ENCODE assay signal across 23 mouse cellular contexts in genomic region chr2:16929974-16930373, GRCm38 (mm10).
DNase-seq lines count a peak whose midpoint lies in the region; ATAC-seq and TF ChIP-seq lines count a peak whose summit lies in the region.
"Had no signal": no experiment of that assay in that cellular context is flagged by ENCODE, and none has a peak within 500 bp of the region (broad histone marks: within the 10 kb centered on the region; RNA-seq: fewer than 3 reads in every experiment).

No protein-coding gene starts in this region.

- H3K4me3 ChIP-seq in heart, embryonic 13.5 days: no peak overlapping the region
- no peak overlapping the region for H3K4me3 ChIP-seq in heart, postnatal 0 days (ENCODE audit: low read depth, low read length)
- no peak overlapping the region for H3K4me3 ChIP-seq in forebrain, embryonic 12.5 days (replicated peaks)
- H3K4me3 ChIP-seq: embryonic facial prominence, embryonic 12.5 days; embryonic facial prominence, embryonic 15.5 days; forebrain, embryonic 15.5 days had no signal

- H3K9me3 ChIP-seq in heart, embryonic 13.5 days: no peaks in the 10 kb centered on the region
- H3K9me3 ChIP-seq in heart, postnatal 0 days (replicated peaks; ENCODE audit: control insufficient read depth, low read length): no peaks in the 10 kb centered on the region
- H3K9me3 ChIP-seq in forebrain, embryonic 12.5 days: no peaks in the 10 kb centered on the region
- H3K9me3 ChIP-seq: embryonic facial prominence, embryonic 12.5 days; embryonic facial prominence, embryonic 15.5 days; forebrain, embryonic 15.5 days had no signal

- ATAC-seq in heart, embryonic 13.5 days (ENCODE audit: extremely low read depth, insufficient number of reproducible peaks, low FRiP score, low TSS enrichment): no peak
- ATAC-seq in heart, postnatal 0 days (ENCODE audit: insufficient read depth, low read depth): peak; percentile 63; the same call in 1 of the 2 replicates
- ATAC-seq in forebrain, embryonic 12.5 days (ENCODE audit: low FRiP score): no peak
- ATAC-seq: CD4-positive, CD25-positive, alpha-beta regulatory T cell, adult 4 months; forebrain, embryonic 15.5 days; hindbrain, postnatal 0 days; inflammation-experienced regulatory T-cells, adult 6 months; intestine, embryonic 16.5 days had no signal

- H3K9ac ChIP-seq in heart, embryonic 13.5 days: no peak overlapping the region
- no peak overlapping the region for H3K9ac ChIP-seq in heart, postnatal 0 days (replicated peaks; ENCODE audit: low read depth, low read length)
- H3K9ac ChIP-seq in forebrain, embryonic 12.5 days: no peak overlapping the region
- H3K9ac ChIP-seq: embryonic facial prominence, embryonic 12.5 days; embryonic facial prominence, embryonic 15.5 days; forebrain, embryonic 15.5 days; hindbrain, embryonic 14.5 days had no signal

- no peak for TF ChIP-seq EP300 in heart, postnatal 0 days (IDR thresholded peaks at IDR 0.05; ENCODE audit: low read depth)

- no peaks in the 10 kb centered on the region for H3K36me3 ChIP-seq in heart, embryonic 13.5 days
- H3K36me3 ChIP-seq in heart, postnatal 0 days (replicated peaks; ENCODE audit: control insufficient read depth, insufficient read depth, low read length): no peaks in the 10 kb centered on the region
- H3K36me3 ChIP-seq in forebrain, embryonic 12.5 days (replicated peaks): no peaks in the 10 kb centered on the region
- H3K36me3 ChIP-seq: embryonic facial prominence, embryonic 12.5 days; embryonic facial prominence, embryonic 15.5 days; forebrain, embryonic 15.5 days had no signal

- WGBS in heart, embryonic 13.5 days: 30% methylated on average over 3 of the region's 3 CpGs
- WGBS in heart, postnatal 0 days: 17% methylated on average over 3 of the region's 3 CpGs
- 83% methylated on average over 3 of the region's 3 CpGs for WGBS in forebrain, embryonic 12.5 days

- H3K4me2 ChIP-seq in heart, embryonic 13.5 days: peak overlapping the region; percentile 9; the same call in 1 of the 2 replicates
- no peak overlapping the region for H3K4me2 ChIP-seq in heart, postnatal 0 days (ENCODE audit: low read depth, low read length)
- no peak overlapping the region for H3K4me2 ChIP-seq in forebrain, embryonic 12.5 days
- H3K4me2 ChIP-seq: embryonic facial prominence, embryonic 12.5 days; embryonic facial prominence, embryonic 15.5 days; forebrain, embryonic 15.5 days; hindbrain, embryonic 14.5 days had no signal

- peaks cover 7% of the 10 kb centered on the region for H3K4me1 ChIP-seq in heart, embryonic 13.5 days
- no peaks in the 10 kb centered on the region for H3K4me1 ChIP-seq in heart, postnatal 0 days (ENCODE audit: control insufficient read depth, insufficient read depth)
- no peaks in the 10 kb centered on the region for H3K4me1 ChIP-seq in forebrain, embryonic 12.5 days
- H3K4me1 ChIP-seq: embryonic facial prominence, embryonic 12.5 days; embryonic facial prominence, embryonic 15.5 days; forebrain, embryonic 15.5 days had no signal

- H3K27me3 ChIP-seq in heart, embryonic 13.5 days (replicated peaks): no peaks in the 10 kb centered on the region
- H3K27me3 ChIP-seq in heart, postnatal 0 days (ENCODE audit: control insufficient read depth, insufficient read depth, low read length): no peaks in the 10 kb centered on the region
- no peaks in the 10 kb centered on the region for H3K27me3 ChIP-seq in forebrain, embryonic 12.5 days
- H3K27me3 ChIP-seq: embryonic facial prominence, embryonic 12.5 days; embryonic facial prominence, embryonic 15.5 days; forebrain, embryonic 15.5 days had no signal

- TF ChIP-seq CTCF in heart, postnatal 0 days (IDR thresholded peaks at IDR 0.05; ENCODE audit: low read depth): no peak

- H3K27ac ChIP-seq in heart, embryonic 13.5 days (replicated peaks): peak overlapping the region; percentile 68
- H3K27ac ChIP-seq in heart, postnatal 0 days (ENCODE audit: low read depth): peak overlapping the region; percentile 25; the same call in 1 of the 2 replicates
- H3K27ac ChIP-seq in forebrain, embryonic 12.5 days: no peak overlapping the region
- H3K27ac ChIP-seq: embryonic facial prominence, embryonic 12.5 days; embryonic facial prominence, embryonic 15.5 days; forebrain, embryonic 15.5 days; hindbrain, embryonic 14.5 days; hindbrain, postnatal 0 days had no signal

- peak; percentile 6 for DNase-seq in heart, adult 8-10 months (ENCODE audit: low spot score)
- no peak for DNase-seq in heart, adult 9 months (ENCODE audit: low spot score in 2 of 2)
- DNase-seq in heart, postnatal 4 days: no peak
- DNase-seq in heart, postnatal 0 days (ENCODE audit: low spot score): peak; percentile 58
- DNase-seq: adrenal gland, adult 2 months; adrenal gland, postnatal 14 days; cerebellum, adult 11 months; cerebellum, adult 2 months; cerebellum, adult 9-11 months; cerebellum, postnatal 25 days; gastrocnemius, postnatal 25 days; kidney, adult 18-20 months; kidney, adult 9 months had no signal

Comparison
In these comparisons a context has a peak if more than half of its experiments do, and no peak if none do; other contexts are left out.
1. DNase-seq: peak in heart, adult 8-10 months (single experiment) and heart, postnatal 0 days (single experiment); none in heart, adult 9 months (0 of 2) and heart, postnatal 4 days (single experiment).